Mouse (Mus musculus) CH12.LX (cell line): ENCODE data around the gene Fam228a. TPM values are rescaled to one million over a fixed set of nuclear protein-coding genes. Genes with fewer than 3 reads are reported as not detected.
A peak's percentile ranks its signal among the peaks of the same experiment; 100 is the strongest.

Source experiments
- DNase-seq: peaks from one replicate; pipeline ENCODE4 v3.0.0-alpha.2; 2013; ENCODE audit errors: extremely low read depth
- H3K27ac ChIP-seq: 2 replicates; pipeline ENCODE4 v1.5.1; 2012; ENCODE audit warnings: low read depth, mild to moderate bottlenecking, control low read depth, moderate library complexity; ENCODE audit not compliant: insufficient read depth
- H3K27me3 ChIP-seq: replicated peaks from 2 replicates; pipeline ENCODE3; 2012; ENCODE audit warnings: inconsistent platforms
- H3K36me3 ChIP-seq, 2 experiments: replicated peaks in 1 of 2; 2 replicates each; pipeline versions ENCODE3 to v1.6.1; 2012; ENCODE audit warnings: inconsistent platforms in 1 of 2, low read length in 1 of 2, mild to moderate bottlenecking in 1 of 2, mixed read lengths in 1 of 2, moderate library complexity in 1 of 2; ENCODE audit not compliant: control insufficient read depth in 1 of 2, insufficient read depth in 1 of 2
- H3K4me1 ChIP-seq, 2 experiments: 2 replicates each; pipeline ENCODE4 v1.6.1; 2012; ENCODE audit warnings: inconsistent platforms in 1 of 2, moderate library complexity in 1 of 2; ENCODE audit not compliant: insufficient read depth in 2 of 2, control insufficient read depth in 1 of 2
- H3K4me2 ChIP-seq: 2 replicates; pipeline ENCODE4 v1.6.1; 2012; ENCODE audit warnings: low read depth, mild to moderate bottlenecking, control low read depth; ENCODE audit not compliant: poor library complexity, insufficient read depth, severe bottlenecking
- H3K4me3 ChIP-seq, 3 experiments: fragments of 150-350 bp in 1 of 3; sonication (generic) in 1 of 3; replicated peaks in 1 of 3; 2 replicates each; pipeline versions ENCODE3 to v1.5.1; 2011 to 2012; ENCODE audit warnings: low read depth in 2 of 3, low read length in 2 of 3, mild to moderate bottlenecking in 2 of 3, moderate library complexity in 2 of 3, control low read depth in 1 of 3, improper control_type of control experiment in 1 of 3, inconsistent platforms in 1 of 3, mixed read lengths in 1 of 3; ENCODE audit not compliant: poor library complexity in 1 of 3
- H3K79me2 ChIP-seq: replicated peaks from 2 replicates; pipeline ENCODE4 v1.6.1; 2012; ENCODE audit warnings: mild to moderate bottlenecking, moderate library complexity; ENCODE audit not compliant: control insufficient read depth, poor library complexity, insufficient read depth, severe bottlenecking; ENCODE audit errors: extremely low read depth
- H3K9ac ChIP-seq: 2 replicates; pipeline ENCODE4 v1.6.1; 2012; ENCODE audit warnings: low read depth, mild to moderate bottlenecking, control low read depth, moderate library complexity; ENCODE audit not compliant: insufficient read depth
- H3K9me3 ChIP-seq: replicated peaks from 2 replicates; pipeline ENCODE3; 2012; ENCODE audit warnings: low read length, inconsistent platforms, mixed read lengths
- BHLHE40 ChIP-seq: IDR thresholded peaks from 2 replicates; pipeline ENCODE4 v1.6.1; 2011; ENCODE audit warnings: mild to moderate bottlenecking, low read depth, low read length, improper control_type of control experiment
- CTCF ChIP-seq, 2 experiments: IDR thresholded peaks in 1 of 2; conservative IDR thresholded peaks in 1 of 2; 2 replicates each; pipeline ENCODE4 v1.5.1; 2011 to 2012; ENCODE audit warnings: low read depth in 2 of 2, low read length in 2 of 2, improper control_type of control experiment in 1 of 2, inconsistent platforms in 1 of 2, mild to moderate bottlenecking in 1 of 2, moderate library complexity in 1 of 2
- E2F4 ChIP-seq: IDR thresholded peaks from 2 replicates; pipeline ENCODE4 v1.6.1; 2011; ENCODE audit warnings: low read depth, low read length, improper control_type of control experiment; ENCODE audit not compliant: insufficient replicate concordance
- ELF1 ChIP-seq: IDR thresholded peaks from 2 replicates; pipeline ENCODE4 v1.6.1; 2014; ENCODE audit warnings: low read depth, mild to moderate bottlenecking, inconsistent platforms, low read length, improper control_type of control experiment
- EP300 ChIP-seq: IDR thresholded peaks from 2 replicates; pipeline ENCODE4 v1.6.1; 2011; ENCODE audit warnings: low read length, improper control_type of control experiment
- IRF4 ChIP-seq: IDR thresholded peaks from 2 replicates; pipeline ENCODE4 v1.6.1; 2014; ENCODE audit warnings: low read depth, mild to moderate bottlenecking, inconsistent platforms, low read length, improper control_type of control experiment
- KAT2A ChIP-seq: IDR thresholded peaks from 2 replicates; pipeline ENCODE4 v1.6.1; 2012; ENCODE audit warnings: low read length, improper control_type of control experiment, inconsistent platforms; ENCODE audit not compliant: insufficient replicate concordance
- MAX ChIP-seq: IDR thresholded peaks from 2 replicates; pipeline ENCODE4 v1.6.1; 2011; ENCODE audit warnings: low read length, improper control_type of control experiment
- MEF2A ChIP-seq: IDR thresholded peaks from 2 replicates; pipeline ENCODE4 v1.6.1; 2014; ENCODE audit warnings: low read depth, mild to moderate bottlenecking, inconsistent platforms, low read length, improper control_type of control experiment, borderline replicate concordance
- MYC ChIP-seq: IDR thresholded peaks from 2 replicates; pipeline ENCODE4 v1.6.1; 2011; ENCODE audit warnings: low read depth, mild to moderate bottlenecking, improper control_type of control experiment, low read length
- NRF1 ChIP-seq: IDR thresholded peaks from 2 replicates; pipeline ENCODE4 v1.6.1; 2014; ENCODE audit warnings: low read depth, mild to moderate bottlenecking, inconsistent platforms, low read length, improper control_type of control experiment, moderate library complexity
- RAD21 ChIP-seq: IDR thresholded peaks from 2 replicates; pipeline ENCODE4 v1.6.1; 2011; ENCODE audit warnings: low read depth, mild to moderate bottlenecking, low read length, improper control_type of control experiment, moderate library complexity
- SIN3A ChIP-seq: IDR thresholded peaks from 2 replicates; pipeline ENCODE4 v1.6.1; 2012; ENCODE audit warnings: low read length, improper control_type of control experiment, inconsistent platforms
- SMC3 ChIP-seq: IDR thresholded peaks from 2 replicates; pipeline ENCODE4 v1.6.1; 2011; ENCODE audit warnings: low read depth, low read length, improper control_type of control experiment
- TCF12 ChIP-seq: IDR thresholded peaks from 2 replicates; pipeline ENCODE4 v1.6.1; 2014; ENCODE audit warnings: low read depth, mild to moderate bottlenecking, inconsistent platforms, low read length, improper control_type of control experiment
- USF2 ChIP-seq: conservative IDR thresholded peaks from 2 replicates; pipeline ENCODE4 v1.6.1; 2011; ENCODE audit warnings: low read depth, low read length, improper control_type of control experiment
- dilution Hi-C: fragments of 300-500 bp; cut with MboI; formaldehyde crosslinking; loops from 2 replicates; pipeline ENCODE4 v1.14.3; 2020; ENCODE audit warnings: low sequenced_read_pairs; ENCODE audit not compliant: extremely low pct_unique_long_range_greater_than_20kb, extremely low pct_ligation_motif_present
- in situ Hi-C: fragments of 300-500 bp; cut with MboI; formaldehyde crosslinking; loops from 3 replicates; pipeline ENCODE4 v1.14.3; 2019; ENCODE audit warnings: low sequenced_read_pairs, low pct_ligation_motif_present, low pct_unique_long_range_greater_than_20kb, mixed read lengths
- polyA plus RNA-seq: library from polyadenylated mRNA; unstranded; fragments of >175 nt; gene quantifications from 2 replicates; pipeline ENCODE4 v1.2.1, GENCODE M21; 2012; ENCODE audit warnings: low read depth; ENCODE audit not compliant: insufficient read length
- total RNA-seq, 2 experiments: library from RNA; depleted of rRNA; stranded (reverse); fragments of 300-350 nt in 1 of 2; fragments of >200 nt in 1 of 2; gene quantifications; 2 replicates each; pipeline ENCODE4 v1.2.3; 2012 to 2014

The Fam228a gene
- total and polyA plus RNA-seq, 3 experiments: not detected

- Histone ChIP-seq H3K9me3 (peaks cover 10% of the 10 kb centered on the region), H3K4me1 (no peaks in the 10 kb centered on the region), H3K4me2 (no peak overlapping the region), H3K79me2 (no peaks in the 10 kb centered on the region), H3K27ac (no peak overlapping the region), H3K27me3 (no peaks in the 10 kb centered on the region), H3K4me3 (no peak overlapping the region), H3K9ac (no peak overlapping the region), H3K36me3 (no peaks in the 10 kb centered on the region)
- no peak for TF ChIP-seq EP300
- TF ChIP-seq MEF2A: no peak
- TF ChIP-seq ELF1: no peak
- TF ChIP-seq MYC: no peak
- no peak for TF ChIP-seq CTCF (conservative IDR thresholded peaks at IDR 0.05 in 1 of 2, IDR thresholded peaks at IDR 0.05 in 1 of 2; ENCODE audit: low read depth in 2 of 2, low read length in 2 of 2)
- no peak for TF ChIP-seq IRF4
- no peak for TF ChIP-seq BHLHE40
- no peak for TF ChIP-seq SIN3A
- TF ChIP-seq KAT2A: no peak
- in situ Hi-C loops (no loop called here), dilution Hi-C loops (no loop called here)
- DNase-seq: no peak
Observed at GRCm38 (mm10) chr12:4769333-4769723, 31.1 kb upstream of the Fam228a start.

GRCm38 (mm10) chr12:4768492-4769332, 30.5 kb upstream of the Fam228a start, which contains the start of the genes Pfn4 and Fam228b:
Gene Pfn4 (plus strand): TSS chr12:4769022.
Gene Fam228b (minus strand): TSS chr12:4769267.
- DNase-seq: no peak
- H3K36me3 ChIP-seq: no peaks in the 10 kb centered on the region
- no peaks in the 10 kb centered on the region for H3K79me2 ChIP-seq
- no peaks in the 10 kb centered on the region for H3K4me1 ChIP-seq
- H3K27me3 ChIP-seq: no peaks in the 10 kb centered on the region
- H3K4me2 ChIP-seq: no peak within 1 kb of the TSS
- H3K9me3 ChIP-seq: peaks cover 10% of the 10 kb centered on the region
- no peak within 1 kb of the TSS for H3K9ac ChIP-seq
- H3K27ac ChIP-seq: no peak within 1 kb of the TSS
- in situ Hi-C loops: no loop called here
- peak within 1 kb of the TSS in 2 of 3 experiments; percentile 20 to 65 for H3K4me3 ChIP-seq
- dilution Hi-C loops: no loop called here
- no peak for TF ChIP-seq USF2
- TF ChIP-seq CTCF (conservative IDR thresholded peaks at IDR 0.05 in 1 of 2, IDR thresholded peaks at IDR 0.05 in 1 of 2; ENCODE audit: low read depth in 2 of 2, low read length in 2 of 2): peak in 1 of 2 experiments; percentile 58; a peak in 2 of 4 replicates
- TF ChIP-seq SMC3: peak; percentile 45
- TF ChIP-seq MAX: peak; percentile 65; the same call in 1 of the 2 replicates
- no peak for TF ChIP-seq E2F4
- TF ChIP-seq NRF1: peak; percentile 70
- no peak for TF ChIP-seq TCF12
- peak; percentile 45 for TF ChIP-seq RAD21
- 0 out of 2 replicates have a peak, but pooled peaks have one; percentile 19 for TF ChIP-seq MYC
